Mouse (Mus musculus): ENCODE data around the gene Cdk11b. TPM values are rescaled to one million over a fixed set of nuclear protein-coding genes. Genes with fewer than 3 reads are reported as not detected.

The Cdk11b gene
- 173 TPM for total RNA-seq (2023)

GRCm38 (mm10) chr4:155624338-155625291 is at the start of gene Cdk11b:
TSS of gene Cdk11b (plus strand) at chr4:155624854.

GRCm38 (mm10) chr4:155601091-155601996 is 23.3 kb upstream of the Cdk11b start, which contains the start of gene Slc35e2:
TSS of gene Slc35e2 (plus strand) at chr4:155601416.

GRCm38 (mm10) chr4:155645308-155645707 is 20.7 kb downstream of the Cdk11b start, which contains the start of gene Gm10563:
TSS of gene Gm10563 (minus strand) at chr4:155645408.

DNA sequence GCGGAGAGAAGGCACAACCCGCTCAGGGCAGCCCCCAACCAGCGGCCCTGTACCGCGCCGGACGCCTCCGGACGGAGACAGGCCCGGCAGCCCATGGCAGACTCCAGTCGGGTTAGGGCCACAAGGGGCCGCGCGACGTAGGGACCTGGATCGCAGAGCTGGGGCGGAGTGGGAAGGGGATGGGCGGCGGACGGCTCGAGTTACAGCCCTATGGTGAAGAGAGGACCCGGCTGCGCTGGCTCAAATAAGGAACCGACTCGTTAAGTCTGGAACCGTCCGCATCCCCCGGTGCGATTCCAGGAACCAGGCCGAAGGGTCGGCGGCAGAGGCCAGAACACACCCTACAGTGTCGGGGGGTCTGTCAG is 28.4 kb downstream of the Cdk11b start, which contains the start of gene Mmp23:
Gene Mmp23 (minus strand): TSS at position 299 of the 365 bp plus-strand sequence.

DNA sequence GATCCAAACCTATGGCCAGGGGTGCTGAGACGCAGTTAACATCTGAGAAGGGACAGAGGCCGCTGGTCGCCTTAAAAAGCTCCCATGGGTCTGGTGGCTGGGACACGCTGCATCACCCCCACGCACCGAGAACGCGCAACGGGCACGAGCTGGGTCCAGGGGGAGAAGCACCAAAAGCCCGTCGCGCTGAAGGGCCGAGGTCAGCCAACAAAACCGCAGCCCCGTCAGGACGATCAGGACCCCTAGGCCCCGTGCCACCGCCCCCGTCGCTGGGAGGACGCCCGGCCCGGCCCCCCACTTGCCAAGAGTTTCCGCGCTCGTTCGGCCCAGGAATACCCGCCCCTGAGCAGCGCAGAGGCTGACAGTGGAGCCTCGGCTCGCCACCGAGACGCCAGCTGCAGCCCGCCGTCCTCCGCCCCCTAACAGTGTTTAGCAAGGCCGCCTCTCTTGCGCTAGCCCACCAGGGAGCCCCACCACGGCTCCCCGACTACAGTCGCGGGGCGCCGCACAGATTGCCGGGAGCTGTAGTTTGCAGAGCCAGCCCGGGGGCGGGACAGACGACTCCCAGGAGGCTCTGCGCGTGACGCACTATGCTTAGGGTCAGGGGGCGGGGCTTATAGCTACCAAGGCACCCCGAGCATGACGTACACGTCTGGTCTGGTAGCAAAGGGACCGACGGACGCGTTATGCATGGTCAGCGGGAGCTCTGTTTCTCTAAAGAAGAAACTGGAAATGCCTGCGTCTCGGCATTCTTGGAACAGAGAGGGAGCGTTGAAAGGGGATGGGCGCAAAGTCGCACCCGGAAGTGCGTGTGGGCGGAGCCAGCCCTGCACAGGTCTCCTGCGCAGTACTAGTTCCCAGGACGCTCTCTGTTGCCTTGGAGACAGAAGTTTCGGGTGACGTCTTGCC is 44.3 kb downstream of the Cdk11b start, which contains the start of gene Mib2:
Gene Mib2 (minus strand): TSS at position 510 of the 909 bp plus-strand sequence.

DNA sequence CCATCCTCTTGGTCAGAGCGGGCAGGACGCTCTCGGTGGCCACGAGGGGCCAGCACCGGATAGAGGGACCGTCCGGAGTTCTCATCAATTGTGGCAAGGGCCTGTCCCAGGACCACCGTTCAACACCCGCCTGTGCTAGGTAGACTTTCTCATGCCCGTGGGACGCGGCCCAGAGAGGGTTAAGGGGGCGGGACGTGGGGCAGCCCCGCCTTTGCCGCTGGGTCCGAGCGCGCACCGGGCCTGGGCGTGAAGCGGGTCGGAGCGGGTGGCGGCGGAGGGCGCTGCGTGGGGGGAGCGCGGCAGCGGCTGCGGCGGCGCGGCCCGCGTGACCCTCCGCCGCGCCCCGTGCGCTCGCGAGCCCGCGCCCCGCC is 69.4 kb downstream of the Cdk11b start, which contains the start of gene Fndc10:
Gene Fndc10 (plus strand): TSS at position 232 of the 371 bp plus-strand sequence.

Other genes starting within 250 kb of the Cdk11b start
- not detected for gene Gabrd, start 226.7 kb upstream of the Cdk11b start, total RNA-seq (2023)
- gene Cfap74, start 215.7 kb upstream of the Cdk11b start, total RNA-seq (2023): 1.3 TPM
- not detected for gene Tmem52, start 155.7 kb upstream of the Cdk11b start, total RNA-seq (2023)
- 238 TPM for gene Gnb1, start 133.5 kb upstream of the Cdk11b start, total RNA-seq (2023)
- 49.7 TPM for gene Nadk, start 62.5 kb upstream of the Cdk11b start, total RNA-seq (2023)
- 32.1 TPM for gene Slc35e2, start 23.4 kb upstream of the Cdk11b start, total RNA-seq (2023)
- not detected for gene Gm10563, start 20.6 kb downstream of the Cdk11b start, total RNA-seq (2023)
- gene Mmp23, start 28.5 kb downstream of the Cdk11b start, total RNA-seq (2023): not detected
- 43.4 TPM for gene Mib2, start 44.3 kb downstream of the Cdk11b start, total RNA-seq (2023)
- gene Fndc10, start 69.5 kb downstream of the Cdk11b start, total RNA-seq (2023): 6.3 TPM
- gene Ssu72, start 79.9 kb downstream of the Cdk11b start, total RNA-seq (2023): 66.8 TPM
- gene Tmem240, start 109.9 kb downstream of the Cdk11b start, total RNA-seq (2023): 0.46 TPM
- 54.1 TPM for gene Atad3a, start 136.2 kb downstream of the Cdk11b start, total RNA-seq (2023)
- gene Vwa1, start 149.8 kb downstream of the Cdk11b start, total RNA-seq (2023): not detected
- not detected for gene Tmem88b, start 161.0 kb downstream of the Cdk11b start, total RNA-seq (2023)
- gene Ankrd65, start 165.6 kb downstream of the Cdk11b start, total RNA-seq (2023): not detected
- 42.1 TPM for gene Mrpl20, start 178.0 kb downstream of the Cdk11b start, total RNA-seq (2023)
- gene Ccnl2, start 187.6 kb downstream of the Cdk11b start, total RNA-seq (2023): 224 TPM
- gene Aurkaip1, start 206.4 kb downstream of the Cdk11b start, total RNA-seq (2023): 77.3 TPM
- 2.2 TPM for gene Mxra8, start 214.8 kb downstream of the Cdk11b start, total RNA-seq (2023)
- 65.7 TPM for gene Dvl1, start 222.5 kb downstream of the Cdk11b start, total RNA-seq (2023)
- 1.3 TPM for gene Tas1r3, start 238.5 kb downstream of the Cdk11b start, total RNA-seq (2023)
- 16.1 TPM for gene Cptp, start 244.6 kb downstream of the Cdk11b start, total RNA-seq (2023)
- gene Ints11, start 244.7 kb downstream of the Cdk11b start, total RNA-seq (2023): 63.0 TPM

Measured in CD8-positive naive resting alpha-beta T cell, adult 57 days (primary cell).